Comparison of ENCODE assay signal across 14 mouse cellular contexts in genomic region chr2:178519321-178519720, GRCm38 (mm10).
"Had no signal": no experiment of that assay in that cellular context is flagged by ENCODE, and none has a peak within 500 bp of the region (broad histone marks: within the 10 kb centered on the region; RNA-seq: fewer than 3 reads in every experiment).

No protein-coding gene starts in this region.

- H3K9me3 ChIP-seq: liver, embryonic 12.5 days; megakaryocyte, embryonic 14.5 days; midbrain, embryonic 15.5 days; neural tube, embryonic 12.5 days had no signal

- DNase-seq: kidney, postnatal 10 days; kidney, postnatal 4 days; left cerebral cortex, postnatal 4 days; lung, embryonic 14.5 days; lung, postnatal 10 days; thymus, postnatal 4 days had no signal

- H3K27ac ChIP-seq: layer of hippocampus, adult 2 months; liver, embryonic 12.5 days; macrophage; midbrain, embryonic 15.5 days; neural tube, embryonic 12.5 days; stomach, postnatal 0 days had no signal

- H3K36me3 ChIP-seq: liver, embryonic 12.5 days; midbrain, embryonic 15.5 days; neural tube, embryonic 12.5 days had no signal

- H3K4me1 ChIP-seq: liver, embryonic 12.5 days; neural tube, embryonic 12.5 days had no signal

- H3K27me3 ChIP-seq: liver, embryonic 12.5 days; midbrain, embryonic 15.5 days; neural tube, embryonic 12.5 days had no signal

- ATAC-seq: liver, embryonic 12.5 days; midbrain, embryonic 15.5 days had no signal

- H3K4me3 ChIP-seq: layer of hippocampus, adult 2 months; liver, embryonic 12.5 days; midbrain, embryonic 15.5 days; neural tube, embryonic 12.5 days had no signal

- H3K4me2 ChIP-seq: liver, embryonic 12.5 days; lung, embryonic 14.5 days; midbrain, embryonic 11.5 days; midbrain, embryonic 15.5 days; neural tube, embryonic 12.5 days had no signal

- H3K9ac ChIP-seq: liver, embryonic 12.5 days; lung, embryonic 14.5 days; midbrain, embryonic 15.5 days; neural tube, embryonic 12.5 days had no signal
